In the genomic region with DNA sequence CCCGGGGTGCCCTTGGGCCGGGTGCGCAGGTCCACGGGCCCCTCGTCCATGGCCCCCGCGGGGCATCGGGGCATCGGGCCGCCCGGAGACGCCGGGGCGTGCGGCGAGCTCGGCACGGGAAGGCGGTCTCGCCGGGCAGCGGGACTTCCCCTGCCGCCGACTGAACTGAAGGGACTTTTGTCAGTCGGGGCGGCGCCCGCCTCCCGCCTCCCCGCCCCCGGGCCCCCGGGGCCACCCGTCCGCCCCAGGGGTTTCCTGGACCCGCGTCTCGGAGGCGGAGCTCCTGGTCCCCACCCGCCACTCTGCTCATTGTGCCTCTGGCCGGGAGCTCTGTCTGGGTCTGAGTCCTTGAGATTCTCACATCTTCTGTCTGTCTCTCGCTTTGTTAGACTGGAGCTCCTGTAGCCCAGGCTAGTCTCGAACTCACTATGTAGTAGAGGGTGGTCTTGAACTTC, we compare ENCODE assay signal across 8 mouse cellular contexts. TPM values are rescaled to one million over a fixed set of nuclear protein-coding genes. Genes with fewer than 3 reads are reported as not detected.
DNase-seq lines count a peak whose midpoint lies in the region; ATAC-seq lines count a peak whose summit lies in the region.

TSS of gene Bcl3 (minus strand) at position 167 of the 455 bp plus-strand sequence.

- ATAC-seq in activated CD4-positive, CD25-positive, alpha-beta regulatory T cell, adult 4 months, result peak; percentile 45
- ATAC-seq in hindbrain, embryonic 15.5 days (ENCODE audit: low FRiP score, low read depth), result no peak
- no peak for ATAC-seq in liver, embryonic 11.5 days (replicated peaks; ENCODE audit: low FRiP score)

- peaks cover 4% of the 10 kb centered on the region; the same call in 1 of the 2 replicates for H3K4me1 ChIP-seq in hindbrain, embryonic 15.5 days (replicated peaks)
- H3K4me1 ChIP-seq in liver, embryonic 11.5 days (replicated peaks; ENCODE audit: control insufficient read depth, insufficient read depth, low read length), result peaks cover 13% of the 10 kb centered on the region

- no peaks in the 10 kb centered on the region for H3K9me3 ChIP-seq in hindbrain, embryonic 15.5 days
- peaks cover 2% of the 10 kb centered on the region; the same call in 1 of the 2 replicates for H3K9me3 ChIP-seq in liver, embryonic 11.5 days (ENCODE audit: control insufficient read depth, low read length)

- peak; percentile 78 for DNase-seq in 416B (ENCODE audit: low read depth)
- peak; percentile 37 to 46 for DNase-seq in gastrocnemius, adult 8-10 months (ENCODE audit: low spot score in 2 of 2)
- no peak for DNase-seq in liver, embryonic 11.5 days (ENCODE audit: low spot score)
- peak; percentile 79 for DNase-seq in naive thymus-derived CD4-positive, alpha-beta T cell, adult 2 months (ENCODE audit: low read depth)
- DNase-seq in urinary bladder, adult 2 months (ENCODE audit: low spot score), result peak; percentile 66
- DNase-seq in c-Kit-positive CD71-positive TER-119-positive erythroid progenitor cells, embryonic 14.5 days (ENCODE audit: low spot score), result no peak

- H3K27me3 ChIP-seq in hindbrain, embryonic 15.5 days, result peaks cover 46% of the 10 kb centered on the region
- peaks cover 15% of the 10 kb centered on the region for H3K27me3 ChIP-seq in liver, embryonic 11.5 days (replicated peaks; ENCODE audit: control insufficient read depth, insufficient read depth, low read length)

- no peak within 1 kb of the TSS for H3K9ac ChIP-seq in hindbrain, embryonic 15.5 days
- peak within 1 kb of the TSS; percentile 57 for H3K9ac ChIP-seq in liver, embryonic 11.5 days (ENCODE audit: low read depth, low read length)

- peak within 1 kb of the TSS; percentile 28 for H3K4me3 ChIP-seq in hindbrain, embryonic 15.5 days
- peak within 1 kb of the TSS; percentile 44 for H3K4me3 ChIP-seq in liver, embryonic 11.5 days (ENCODE audit: low read depth, low read length)

- H3K27ac ChIP-seq in hindbrain, embryonic 15.5 days (replicated peaks), result 0 out of 2 replicates have a peak within 1 kb of the TSS, but pooled peaks have one; percentile 5
- peak within 1 kb of the TSS; percentile 85 for H3K27ac ChIP-seq in liver, embryonic 11.5 days (ENCODE audit: low read depth, low read length)

- no peaks in the 10 kb centered on the region for H3K36me3 ChIP-seq in hindbrain, embryonic 15.5 days
- H3K36me3 ChIP-seq in liver, embryonic 11.5 days (ENCODE audit: control insufficient read depth, insufficient read depth, low read length), result no peaks in the 10 kb centered on the region

- WGBS in hindbrain, embryonic 15.5 days, result 2% methylated on average over 32 of the region's 42 CpGs
- 2% methylated on average over 36 of the region's 42 CpGs for WGBS in liver, embryonic 11.5 days

- H3K4me2 ChIP-seq in hindbrain, embryonic 15.5 days, result peak within 1 kb of the TSS; percentile 49
- peak within 1 kb of the TSS; percentile 66 for H3K4me2 ChIP-seq in liver, embryonic 11.5 days

RNA-seq across cellular contexts. Expression of gene Bcl3, which starts in this region (rescaled TPM):
- polyA plus RNA-seq in activated CD4-positive, CD25-positive, alpha-beta regulatory T cell, adult 4 months (2017; shearing (Covaris generic)), result 10 to 100 TPM; 15.9 to 19.5 TPM
- under 1 TPM; 0.58 to 0.62 (median 0.61) TPM for total RNA-seq in gastrocnemius, adult 8-10 months (2022)
- polyA plus RNA-seq in hindbrain, embryonic 15.5 days (2015; fragmentation: Nextera tagmentation; extraction: Ambion mirVana), result 0.92 and 1.4 TPM in 2 replicates
- polyA plus RNA-seq in liver, embryonic 11.5 days (2014; fragmentation: Nextera tagmentation; extraction: Ambion mirVana), result 5.4 and 7.0 TPM in 2 replicates
- polyA plus RNA-seq in urinary bladder, adult 2 months (2012; rRNA removed), result 10.8 and 10.9 TPM in 2 replicates

Comparison
In these comparisons a context has a peak if more than half of its experiments do, and no peak if none do; other contexts are left out.
1. Peak in DNase-seq in gastrocnemius, adult 8-10 months; RNA of the gene not detected or under 1 TPM.
2. DNase-seq: peak in 416B (single experiment), naive thymus-derived CD4-positive, alpha-beta T cell, adult 2 months (single experiment) and urinary bladder, adult 2 months (single experiment); none in liver, embryonic 11.5 days (single experiment) and c-Kit-positive CD71-positive TER-119-positive erythroid progenitor cells, embryonic 14.5 days (single experiment).